Mouse (Mus musculus): ENCODE measurements around the gene Chrnb2.

- TF ChIP-seq POLR2A (IDR thresholded peaks at IDR 0.05; ENCODE audit: insufficient read length, low read depth) (no peak), TCF12 (IDR thresholded peaks at IDR 0.05; ENCODE audit: insufficient read depth, poor library complexity, severe bottlenecking) (no peak), E2F4 (IDR thresholded peaks at IDR 0.05; ENCODE audit: insufficient read depth) (no peak), USF1 (IDR thresholded peaks at IDR 0.05; ENCODE audit: low read depth) (no peak), CEBPB (IDR thresholded peaks at IDR 0.05; ENCODE audit: insufficient read depth, poor library complexity, severe bottlenecking) (no peak), MYOD1 (IDR thresholded peaks at IDR 0.05; ENCODE audit: control insufficient read depth in 1 of 3, insufficient read length in 2 of 3, low read depth in 2 of 3) (no peak), SRF (IDR thresholded peaks at IDR 0.05; ENCODE audit: control insufficient read depth, insufficient read length, low read depth) (no peak), MAX (IDR thresholded peaks at IDR 0.05; ENCODE audit: low read depth) (no peak), REST (IDR thresholded peaks at IDR 0.05; ENCODE audit: insufficient read depth, insufficient read length) (no peak), TCF3 (IDR thresholded peaks at IDR 0.05; ENCODE audit: insufficient read length, low read depth) (no peak), POLR2AphosphoS2 (IDR thresholded peaks at IDR 0.05; ENCODE audit: insufficient read length, low read depth) (no peak)
Measured at GRCm38 (mm10) chr3:89810841-89811240, 46.4 kb upstream of the Chrnb2 start.
